Mouse (Mus musculus): ENCODE data around the gene Fezf2.

- no peak for TF ChIP-seq CTCF (IDR thresholded peaks at IDR 0.05; ENCODE audit: low read depth, low read length)
- TF ChIP-seq POLR2A (IDR thresholded peaks at IDR 0.05; ENCODE audit: borderline replicate concordance, low read depth, low read length) = no peak
These were observed 6.1 kb downstream of the Fezf2 start for GRCm38 (mm10) chr14:12341789-12342457.
